Mouse (Mus musculus) embryonic facial prominence, embryonic 11.5 days (tissue): ENCODE measurements around the gene Tnfrsf17. TPM values are rescaled to one million over a fixed set of nuclear protein-coding genes. Genes with fewer than 3 reads are reported as not detected.

Experiments used
- ATAC-seq: fragments of 200-750 bp; cut with Nextera tagmentation; replicated peaks from 2 replicates; pipeline ENCODE4 v1.8.0; 2017; ENCODE audit warnings: low read depth; ENCODE audit not compliant: insufficient number of reproducible peaks, low FRiP score, low TSS enrichment
- DNase-seq: peaks from one replicate; pipeline ENCODE4 v3.0.0-alpha.2; 2015; ENCODE audit warnings: low spot score
- H3K27ac ChIP-seq: fragments of 300-500 bp; sonication (generic); replicated peaks from 2 replicates; pipeline ENCODE4 v1.5.1; 2014; ENCODE audit warnings: mild to moderate bottlenecking, low read depth, low read length, control low read depth
- H3K27me3 ChIP-seq: fragments of 300-500 bp; sonication (generic); 2 replicates; pipeline ENCODE4 v1.6.1; 2014; ENCODE audit warnings: mild to moderate bottlenecking, low read length, moderate library complexity, mixed read lengths; ENCODE audit not compliant: control insufficient read depth, insufficient read depth
- H3K36me3 ChIP-seq: fragments of 300-500 bp; sonication (generic); replicated peaks from 2 replicates; pipeline ENCODE4 v1.6.1; 2014; ENCODE audit warnings: low read depth, mild to moderate bottlenecking, low read length, moderate library complexity, mixed read lengths; ENCODE audit not compliant: control insufficient read depth, insufficient read depth
- H3K4me1 ChIP-seq: fragments of 300-500 bp; sonication (generic); 2 replicates; pipeline ENCODE4 v1.6.1; 2014; ENCODE audit warnings: low read length, mixed read lengths; ENCODE audit not compliant: control insufficient read depth, insufficient read depth
- H3K4me2 ChIP-seq: fragments of 300-500 bp; sonication (generic); 2 replicates; pipeline ENCODE4 v1.6.1; 2014; ENCODE audit warnings: low read depth, mild to moderate bottlenecking, control low read depth, low read length, moderate library complexity
- H3K4me3 ChIP-seq: fragments of 300-500 bp; sonication (generic); 2 replicates; pipeline ENCODE4 v1.5.1; 2014; ENCODE audit warnings: low read depth, low read length, control low read depth
- H3K9ac ChIP-seq: fragments of 300-500 bp; sonication (generic); replicated peaks from 2 replicates; pipeline ENCODE4 v1.6.1; 2014; ENCODE audit warnings: mild to moderate bottlenecking, control low read depth, low read length
- H3K9me3 ChIP-seq: fragments of 300-500 bp; sonication (generic); replicated peaks from 2 replicates; pipeline ENCODE4 v1.6.1; 2016; ENCODE audit warnings: mild to moderate bottlenecking, low read length, inconsistent platforms, mixed read lengths; ENCODE audit not compliant: control insufficient read depth
- WGBS: fragments of 180-500 bp; shearing (Covaris S2); extraction: QIAGEN DNeasy Blood & Tissue Kit; methylation state at CpG from one replicate; pipeline ENCODE4 v1.1.7; 2014; 5-methylcytosine and 5-hydroxymethylcytosine counted together
- polyA plus RNA-seq: library from polyadenylated mRNA; unstranded; fragments of >200 nt; fragmentation: Nextera tagmentation; extraction: Ambion mirVana; gene quantifications from 2 replicates; pipeline ENCODE4 v1.2.1, GENCODE M21; 2014

Gene Tnfrsf17
- not detected in 2 replicates for polyA plus RNA-seq

- WGBS, result 73% methylated on average over 7 of the region's 7 CpGs
- no peaks in the 10 kb centered on the region for H3K9me3 ChIP-seq
- no peaks in the 10 kb centered on the region for H3K27me3 ChIP-seq
- H3K4me1 ChIP-seq, result no peaks in the 10 kb centered on the region
- H3K9ac ChIP-seq, result no peak within 1 kb of the TSS
- H3K4me2 ChIP-seq, result no peak within 1 kb of the TSS
- no peaks in the 10 kb centered on the region for H3K36me3 ChIP-seq
- H3K4me3 ChIP-seq, result no peak within 1 kb of the TSS
- no peak for DNase-seq
- H3K27ac ChIP-seq, result no peak within 1 kb of the TSS
- no peak for ATAC-seq
Measured at GRCm38 (mm10) chr16:11313512-11313911, at the start of gene Tnfrsf17. TSS of gene Tnfrsf17 (plus strand) at chr16:11313812.

DNA sequence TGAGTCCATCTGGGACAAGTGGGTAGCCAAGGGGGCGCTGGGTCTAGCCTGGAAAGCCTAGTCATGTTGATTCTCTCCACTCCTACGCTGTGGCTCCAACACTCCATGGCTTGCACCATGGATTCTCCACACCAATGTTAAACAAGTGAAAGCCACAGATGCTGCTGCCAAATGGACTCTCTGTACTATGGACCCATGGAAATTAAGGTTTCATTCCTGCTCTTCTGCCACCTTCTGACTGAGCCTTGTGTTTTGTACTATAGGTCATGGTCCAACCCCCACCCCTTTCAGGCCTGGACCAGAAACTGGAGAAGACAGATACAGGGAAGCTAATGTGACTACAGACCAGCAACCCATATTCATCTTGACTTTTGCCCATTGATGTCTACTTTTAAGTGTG lies 47.1 kb upstream of the Tnfrsf17 start:
- DNase-seq, result no peak
- WGBS, result 89% methylated on average over 2 of the region's 2 CpGs

DNA sequence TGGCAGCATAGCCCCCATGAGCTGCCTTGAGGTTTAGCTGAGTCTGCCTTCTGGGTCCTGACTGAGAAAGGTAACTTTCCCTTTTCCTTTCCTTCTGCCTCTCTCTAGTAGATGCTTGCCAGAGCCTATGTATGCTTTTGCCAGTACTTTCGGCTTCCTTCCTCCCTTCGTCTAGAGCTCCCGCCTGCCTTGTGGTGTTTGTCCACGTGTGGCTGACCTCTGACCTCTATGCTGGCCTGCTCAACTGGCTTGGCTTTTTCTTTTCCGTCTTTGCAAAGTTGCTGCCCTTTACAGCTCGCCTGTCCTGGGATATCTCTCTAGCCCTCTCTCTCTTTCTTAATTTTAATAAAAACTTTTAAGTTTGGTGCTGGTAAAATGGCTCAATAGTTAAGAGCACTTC lies 43.8 kb upstream of the Tnfrsf17 start:
- no peaks in the 10 kb centered on the region for H3K27me3 ChIP-seq
- H3K4me2 ChIP-seq, result no peak overlapping the region
- no peaks in the 10 kb centered on the region for H3K36me3 ChIP-seq
- 20% methylated on average over 6 of the region's 6 CpGs for WGBS
- H3K4me1 ChIP-seq, result no peaks in the 10 kb centered on the region
- no peak for ATAC-seq
- H3K4me3 ChIP-seq, result no peak overlapping the region
- H3K27ac ChIP-seq, result no peak overlapping the region
- no peak for DNase-seq
- no peak overlapping the region for H3K9ac ChIP-seq
- no peaks in the 10 kb centered on the region for H3K9me3 ChIP-seq

More for the DNA sequence above, 47.1 kb upstream of the Tnfrsf17 start:
- H3K27me3 ChIP-seq, result no peaks in the 10 kb centered on the region
- H3K9ac ChIP-seq, result no peak overlapping the region
- ATAC-seq, result no peak
- no peak overlapping the region for H3K4me3 ChIP-seq
- no peak overlapping the region for H3K27ac ChIP-seq
- no peak overlapping the region for H3K4me2 ChIP-seq
- no peaks in the 10 kb centered on the region for H3K36me3 ChIP-seq
- no peaks in the 10 kb centered on the region for H3K9me3 ChIP-seq
- no peaks in the 10 kb centered on the region for H3K4me1 ChIP-seq

- H3K9me3 ChIP-seq, result no peaks in the 10 kb centered on the region
- no peak overlapping the region for H3K4me3 ChIP-seq
- no peak overlapping the region for H3K9ac ChIP-seq
- H3K27me3 ChIP-seq, result no peaks in the 10 kb centered on the region
- no peak for DNase-seq
- no peaks in the 10 kb centered on the region for H3K4me1 ChIP-seq
- H3K27ac ChIP-seq, result no peak overlapping the region
- ATAC-seq, result no peak
- no peak overlapping the region for H3K4me2 ChIP-seq
- no peaks in the 10 kb centered on the region for H3K36me3 ChIP-seq
- WGBS, result 82% methylated on average over 2 of the region's 2 CpGs
Measured at GRCm38 (mm10) chr16:11270642-11271041, 43.0 kb upstream of the Tnfrsf17 start.

- Histone ChIP-seq H3K4me2 (no peak overlapping the region), H3K4me3 (no peak overlapping the region), H3K36me3 (no peaks in the 10 kb centered on the region), H3K27ac (no peak overlapping the region), H3K9ac (no peak overlapping the region), H3K27me3 (no peaks in the 10 kb centered on the region), H3K4me1 (no peaks in the 10 kb centered on the region), H3K9me3 (no peaks in the 10 kb centered on the region)
- ATAC-seq, result no peak
- no peak for DNase-seq
Measured at GRCm38 (mm10) chr16:11271073-11271472, 42.5 kb upstream of the Tnfrsf17 start.

DNA sequence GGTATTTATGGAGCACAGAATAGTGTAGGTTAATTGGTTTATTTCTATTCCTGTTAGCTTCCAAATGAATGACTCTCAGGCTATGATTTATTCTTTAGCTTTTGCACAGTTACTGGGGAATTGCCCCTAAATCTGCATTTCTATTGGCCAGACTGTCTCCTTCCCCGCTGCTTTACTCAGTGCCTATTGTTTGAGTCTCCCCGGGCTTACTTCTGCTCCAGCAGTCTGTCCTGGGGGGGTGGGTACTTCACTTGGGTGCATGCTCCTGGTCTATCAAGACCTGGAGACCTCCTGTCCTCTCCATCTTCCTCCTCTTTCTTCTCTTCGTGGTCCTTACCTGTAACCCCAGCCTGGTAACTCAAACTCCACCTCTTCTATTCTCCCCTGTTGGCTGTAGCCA lies 36.7 kb upstream of the Tnfrsf17 start:
- Histone ChIP-seq H3K4me3 (no peak overlapping the region), H3K27ac (no peak overlapping the region), H3K4me1 (no peaks in the 10 kb centered on the region), H3K36me3 (no peaks in the 10 kb centered on the region), H3K9ac (no peak overlapping the region), H3K9me3 (no peaks in the 10 kb centered on the region), H3K4me2 (no peak overlapping the region), H3K27me3 (no peaks in the 10 kb centered on the region)
- no peak for DNase-seq
- ATAC-seq, result no peak
- WGBS, result 57% methylated on average over 3 of the region's 3 CpGs

DNA sequence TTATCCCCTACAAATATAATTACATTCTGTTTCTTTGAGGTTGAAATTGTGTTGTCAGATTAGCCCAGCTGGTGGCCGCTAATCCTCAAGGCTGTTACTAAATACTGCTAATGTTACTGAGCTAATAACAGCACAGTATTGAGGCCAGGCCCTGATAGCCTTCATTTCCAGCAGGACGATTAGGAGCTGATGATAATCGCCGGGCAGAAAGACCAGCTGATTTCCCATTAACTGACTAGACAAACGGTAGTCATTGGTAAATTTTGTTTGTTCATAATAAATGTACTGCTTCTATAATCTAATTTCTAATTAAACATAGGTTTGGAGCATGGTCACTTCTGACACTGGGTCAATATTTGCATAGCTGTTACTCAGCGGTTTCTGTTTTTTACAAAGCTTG lies 34.8 kb upstream of the Tnfrsf17 start:
- no peaks in the 10 kb centered on the region for H3K36me3 ChIP-seq
- no peak overlapping the region for H3K4me3 ChIP-seq
- H3K27me3 ChIP-seq, result no peaks in the 10 kb centered on the region
- DNase-seq (no peak), ATAC-seq (no peak)
- no peaks in the 10 kb centered on the region for H3K9me3 ChIP-seq
- H3K4me2 ChIP-seq, result no peak overlapping the region
- 72% methylated on average over 6 of the region's 6 CpGs for WGBS
- no peaks in the 10 kb centered on the region for H3K4me1 ChIP-seq
- no peak overlapping the region for H3K9ac ChIP-seq
- no peak overlapping the region for H3K27ac ChIP-seq

DNA sequence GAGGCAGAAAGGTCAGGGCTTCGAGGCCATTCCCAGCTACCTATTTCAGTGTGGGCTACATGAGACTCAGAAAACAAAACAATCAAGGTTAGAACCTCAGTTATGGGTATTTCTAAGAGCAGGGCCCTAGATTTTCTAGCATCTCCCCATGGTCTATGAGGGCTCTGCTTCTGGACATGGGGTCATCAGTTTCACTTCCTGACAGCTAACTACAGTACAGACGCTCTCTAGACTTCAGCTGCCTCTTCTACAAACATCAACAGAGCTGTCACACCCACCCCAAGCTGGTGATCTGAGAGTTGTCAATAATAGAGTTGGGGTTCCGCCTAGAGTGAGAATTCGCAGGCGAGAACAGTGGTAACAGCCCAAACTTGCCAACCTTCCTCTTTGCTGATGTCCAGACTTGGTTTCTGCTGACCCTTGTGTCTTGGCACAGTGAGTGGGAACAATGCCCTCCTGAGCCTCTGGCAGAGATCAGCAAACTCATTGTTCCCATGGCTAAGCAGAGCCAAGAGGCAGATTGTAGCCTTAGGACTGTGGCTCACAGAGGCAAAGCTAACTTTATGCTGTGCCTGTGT lies 30.9 kb upstream of the Tnfrsf17 start:
- H3K36me3 ChIP-seq, result no peaks in the 10 kb centered on the region
- no peaks in the 10 kb centered on the region for H3K9me3 ChIP-seq
- H3K9ac ChIP-seq, result no peak overlapping the region
- no peak overlapping the region for H3K4me2 ChIP-seq
- no peak overlapping the region for H3K4me3 ChIP-seq
- H3K27ac ChIP-seq, result no peak overlapping the region
- no peaks in the 10 kb centered on the region for H3K4me1 ChIP-seq
- 77% methylated on average over 5 of the region's 5 CpGs for WGBS
- no peaks in the 10 kb centered on the region for H3K27me3 ChIP-seq
- no peak for ATAC-seq
- no peak for DNase-seq
